Mouse (Mus musculus) activated CD4-positive, CD25-positive, alpha-beta regulatory T cell, adult 4 months (primary cell): ENCODE measurements around the gene Cela3b. TPM values are rescaled to one million over a fixed set of nuclear protein-coding genes. Genes with fewer than 3 reads are reported as not detected.

Experiments
- ATAC-seq: one replicate; pipeline ENCODE4 v1.8.0; 2017
- polyA plus RNA-seq, 2 experiments: library from polyadenylated mRNA; unstranded; fragments of 100-300 nt; shearing (Covaris generic); gene quantifications; one replicate each; pipeline ENCODE4 v1.2.1; 2017

Cela3b gene
- polyA plus RNA-seq, 2 experiments from 2014 or later, result not detected

GRCm38 (mm10) chr4:137371596-137372523 is 58.5 kb downstream of the Cela3b start:
- no peak for ATAC-seq

Other genes starting within 250 kb of the Cela3b start
- gene Wnt4, start 153.1 kb downstream of the Cela3b start, polyA plus RNA-seq, result under 1 TPM in 1 of 2 experiments, not detected in 1; 0.32 TPM
- gene Cdc42, start 72.8 kb downstream of the Cela3b start, polyA plus RNA-seq, result 100 to 1,000 TPM; 726 to 745 TPM
- not detected for gene Cela3a, start 20.7 kb downstream of the Cela3b start, polyA plus RNA-seq
- not detected for gene 1700013G24Rik, start 22.7 kb upstream of the Cela3b start, polyA plus RNA-seq
- gene Hspg2, start 38.2 kb upstream of the Cela3b start, polyA plus RNA-seq, result not detected
- gene Ldlrad2, start 144.0 kb upstream of the Cela3b start, polyA plus RNA-seq, result not detected
- gene Usp48, start 163.2 kb upstream of the Cela3b start, polyA plus RNA-seq, result 10 to 100 TPM; 53.5 to 55.4 TPM
- under 1 TPM in 1 of 2 experiments, not detected in 1; 0.53 TPM for gene Rap1gap, start 234.2 kb upstream of the Cela3b start, polyA plus RNA-seq